Mouse (Mus musculus) midbrain, embryonic 13.5 days (tissue): Measurements from ENCODE around the gene Anks4b. TPM values are rescaled to one million over a fixed set of nuclear protein-coding genes. Genes with fewer than 3 reads are reported as not detected.

Source experiments
- ATAC-seq: fragments of 200-750 bp; cut with Nextera tagmentation; 2 replicates; pipeline ENCODE4 v1.8.0; 2017; ENCODE audit warnings: mild to moderate bottlenecking, moderate TSS enrichment, moderate library complexity
- H3K27ac ChIP-seq: fragments of 300-500 bp; sonication (generic); 2 replicates; pipeline ENCODE4 v1.5.1; 2015; ENCODE audit warnings: inconsistent platforms, mild to moderate bottlenecking, moderate library complexity
- H3K27me3 ChIP-seq: fragments of 300-500 bp; sonication (generic); 2 replicates; pipeline ENCODE4 v1.6.1; 2015; ENCODE audit warnings: mild to moderate bottlenecking, inconsistent platforms
- H3K36me3 ChIP-seq: fragments of 300-500 bp; sonication (generic); 2 replicates; pipeline ENCODE4 v1.6.1; 2015; ENCODE audit warnings: mild to moderate bottlenecking, inconsistent platforms
- H3K4me1 ChIP-seq: fragments of 300-500 bp; sonication (generic); replicated peaks from 2 replicates; pipeline ENCODE4 v1.6.1; 2015; ENCODE audit warnings: inconsistent platforms
- H3K4me2 ChIP-seq: fragments of 300-500 bp; sonication (generic); replicated peaks from 2 replicates; pipeline ENCODE4 v1.6.1; 2015; ENCODE audit warnings: moderate library complexity, mild to moderate bottlenecking, inconsistent platforms
- H3K4me3 ChIP-seq: fragments of 300-500 bp; sonication (generic); replicated peaks from 2 replicates; pipeline ENCODE4 v1.5.1; 2015; ENCODE audit warnings: mild to moderate bottlenecking, inconsistent platforms
- H3K9ac ChIP-seq: fragments of 300-500 bp; sonication (generic); replicated peaks from 2 replicates; pipeline ENCODE4 v1.6.1; 2015; ENCODE audit warnings: mild to moderate bottlenecking, inconsistent platforms
- H3K9me3 ChIP-seq: fragments of 300-500 bp; sonication (generic); 2 replicates; pipeline ENCODE4 v1.6.1; 2016; ENCODE audit warnings: mild to moderate bottlenecking, inconsistent platforms
- WGBS: fragments of 180-500 bp; shearing (Covaris S2); methylation state at CpG from one replicate; pipeline ENCODE4 v1.1.7; 2015; 5-methylcytosine and 5-hydroxymethylcytosine counted together
- polyA plus RNA-seq: library from polyadenylated mRNA; unstranded; fragments of >200 nt; fragmentation: Nextera tagmentation; extraction: Ambion mirVana; gene quantifications from 2 replicates; pipeline ENCODE4 v1.2.1, GENCODE M21; 2015

Gene Anks4b
- polyA plus RNA-seq, 1 experiment from 2014 or later: not detected

GRCm38 (mm10) chr7:120192207-120192606, 18.5 kb downstream of the Anks4b start:
- Histone ChIP-seq H3K27ac (no peak overlapping the region), H3K4me3 (no peak overlapping the region)
- ATAC-seq: no peak

GRCm38 (mm10) chr7:120192816-120193215, 19.2 kb downstream of the Anks4b start:
- no peak for ATAC-seq
- Histone ChIP-seq H3K36me3 (no peaks in the 10 kb centered on the region), H3K4me1 (no peaks in the 10 kb centered on the region), H3K9me3 (no peaks in the 10 kb centered on the region), H3K4me2 (no peak overlapping the region), H3K27me3 (no peaks in the 10 kb centered on the region), H3K4me3 (no peak overlapping the region), H3K9ac (no peak overlapping the region), H3K27ac (no peak overlapping the region)
- WGBS: 82% methylated on average over 6 of the region's 6 CpGs

More at GRCm38 (mm10) chr7:120192207-120192606, 18.5 kb downstream of the Anks4b start:
- no peaks in the 10 kb centered on the region for H3K4me1 ChIP-seq
- 76% methylated on average over 3 of the region's 3 CpGs for WGBS
- no peak overlapping the region for H3K9ac ChIP-seq
- H3K27me3 ChIP-seq: no peaks in the 10 kb centered on the region
- H3K36me3 ChIP-seq: no peaks in the 10 kb centered on the region
- no peaks in the 10 kb centered on the region for H3K9me3 ChIP-seq
- no peak overlapping the region for H3K4me2 ChIP-seq

- WGBS: 44% methylated on average over 4 of the region's 4 CpGs
- H3K4me1 ChIP-seq: no peaks in the 10 kb centered on the region
- no peak overlapping the region for H3K27ac ChIP-seq
- no peak overlapping the region for H3K4me2 ChIP-seq
- no peaks in the 10 kb centered on the region for H3K9me3 ChIP-seq
- peaks cover 10% of the 10 kb centered on the region for H3K27me3 ChIP-seq
- H3K36me3 ChIP-seq: no peaks in the 10 kb centered on the region
- H3K4me3 ChIP-seq: no peak overlapping the region
- no peak overlapping the region for H3K9ac ChIP-seq
- 0 out of 2 replicates have a peak, but pooled peaks have one; percentile 45 for ATAC-seq
Measured at GRCm38 (mm10) chr7:120195207-120195606, 21.5 kb downstream of the Anks4b start.

GRCm38 (mm10) chr7:120201231-120201744, 27.6 kb downstream of the Anks4b start:
- Histone ChIP-seq H3K36me3 (no peaks in the 10 kb centered on the region), H3K27ac (no peak overlapping the region), H3K4me2 (peak overlapping the region; percentile 53), H3K9ac (no peak overlapping the region), H3K4me1 (peaks cover 18% of the 10 kb centered on the region), H3K9me3 (no peaks in the 10 kb centered on the region), H3K4me3 (peak overlapping the region; percentile 37), H3K27me3 (peaks cover 47% of the 10 kb centered on the region)
- no peak for ATAC-seq
- WGBS: 1% methylated on average over 13 of the region's 14 CpGs

- no peak for ATAC-seq
- no peak within 1 kb of the TSS for H3K27ac ChIP-seq
- H3K36me3 ChIP-seq: no peaks in the 10 kb centered on the region
- peaks cover 18% of the 10 kb centered on the region for H3K4me1 ChIP-seq
- peak within 1 kb of the TSS; percentile 53 for H3K4me2 ChIP-seq
- H3K27me3 ChIP-seq: peaks cover 47% of the 10 kb centered on the region
- no peaks in the 10 kb centered on the region for H3K9me3 ChIP-seq
- no peak within 1 kb of the TSS for H3K9ac ChIP-seq
- H3K4me3 ChIP-seq: peak within 1 kb of the TSS; percentile 37
- 4% methylated on average over 26 of the region's 26 CpGs for WGBS
Measured at GRCm38 (mm10) chr7:120201771-120202170, 28.1 kb downstream of the Anks4b start, which contains the start of gene Crym. Crym (minus strand) TSS chr7:120202111.

GRCm38 (mm10) chr7:120203789-120204188, 30.1 kb downstream of the Anks4b start, which contains the start of gene Abca14:
Abca14 (plus strand) TSS chr7:120203961.
- 3% methylated on average over 26 of the region's 26 CpGs for WGBS
- H3K27ac ChIP-seq: no peak within 1 kb of the TSS
- peaks cover 18% of the 10 kb centered on the region for H3K4me1 ChIP-seq
- no peak within 1 kb of the TSS for H3K4me3 ChIP-seq
- H3K27me3 ChIP-seq: peaks cover 47% of the 10 kb centered on the region
- no peak within 1 kb of the TSS for H3K9ac ChIP-seq
- no peak within 1 kb of the TSS for H3K4me2 ChIP-seq
- no peaks in the 10 kb centered on the region for H3K36me3 ChIP-seq
- H3K9me3 ChIP-seq: no peaks in the 10 kb centered on the region
- ATAC-seq: peak; percentile 88

GRCm38 (mm10) chr7:120205989-120206388, 32.3 kb downstream of the Anks4b start:
- no peaks in the 10 kb centered on the region for H3K9me3 ChIP-seq
- WGBS: 69% methylated on average over 9 of the region's 9 CpGs

GRCm38 (mm10) chr7:120228541-120228940, 54.9 kb downstream of the Anks4b start:
- Histone ChIP-seq H3K4me1 (no peaks in the 10 kb centered on the region), H3K36me3 (no peaks in the 10 kb centered on the region), H3K9ac (no peak overlapping the region), H3K4me3 (no peak overlapping the region), H3K9me3 (no peaks in the 10 kb centered on the region), H3K27ac (no peak overlapping the region), H3K4me2 (no peak overlapping the region), H3K27me3 (no peaks in the 10 kb centered on the region)
- ATAC-seq: no peak

More at GRCm38 (mm10) chr7:120205989-120206388, 32.3 kb downstream of the Anks4b start:
- H3K4me3 ChIP-seq: no peak overlapping the region
- no peak overlapping the region for H3K9ac ChIP-seq
- peaks cover 14% of the 10 kb centered on the region for H3K4me1 ChIP-seq
- no peak for ATAC-seq
- no peak overlapping the region for H3K27ac ChIP-seq
- H3K27me3 ChIP-seq: peaks cover 29% of the 10 kb centered on the region
- no peak overlapping the region for H3K4me2 ChIP-seq
- H3K36me3 ChIP-seq: no peaks in the 10 kb centered on the region

Other genes with a start within 250 kb of the Anks4b start
- 0.22 TPM in 1 of 2 replicates, not detected in the other for gene Dnah3, start 78.6 kb upstream of the Anks4b start, polyA plus RNA-seq
- gene Tmem159, start 71.5 kb upstream of the Anks4b start, polyA plus RNA-seq: 12.6 and 13.2 TPM in 2 replicates
- not detected in 2 replicates for gene Zp2, start 28.6 kb upstream of the Anks4b start, polyA plus RNA-seq
- gene Crym, start 28.3 kb downstream of the Anks4b start, polyA plus RNA-seq: 27.5 and 29.1 TPM in 2 replicates
- gene Abca14, start 30.1 kb downstream of the Anks4b start, polyA plus RNA-seq: not detected in 2 replicates
- gene Abca15, start 154.8 kb downstream of the Anks4b start, polyA plus RNA-seq: not detected in 2 replicates
- gene Abca16, start 235.8 kb downstream of the Anks4b start, polyA plus RNA-seq: not detected in 2 replicates